Mouse (Mus musculus) heart, adult 9 months (tissue): ENCODE measurements around the gene Jagn1.

ENCODE experiments used
- DNase-seq, 2 experiments: peaks; one replicate each; pipeline ENCODE4 v3.0.0; 2022; ENCODE audit warnings: low spot score in 2 of 2

Gene Jagn1

DNA sequence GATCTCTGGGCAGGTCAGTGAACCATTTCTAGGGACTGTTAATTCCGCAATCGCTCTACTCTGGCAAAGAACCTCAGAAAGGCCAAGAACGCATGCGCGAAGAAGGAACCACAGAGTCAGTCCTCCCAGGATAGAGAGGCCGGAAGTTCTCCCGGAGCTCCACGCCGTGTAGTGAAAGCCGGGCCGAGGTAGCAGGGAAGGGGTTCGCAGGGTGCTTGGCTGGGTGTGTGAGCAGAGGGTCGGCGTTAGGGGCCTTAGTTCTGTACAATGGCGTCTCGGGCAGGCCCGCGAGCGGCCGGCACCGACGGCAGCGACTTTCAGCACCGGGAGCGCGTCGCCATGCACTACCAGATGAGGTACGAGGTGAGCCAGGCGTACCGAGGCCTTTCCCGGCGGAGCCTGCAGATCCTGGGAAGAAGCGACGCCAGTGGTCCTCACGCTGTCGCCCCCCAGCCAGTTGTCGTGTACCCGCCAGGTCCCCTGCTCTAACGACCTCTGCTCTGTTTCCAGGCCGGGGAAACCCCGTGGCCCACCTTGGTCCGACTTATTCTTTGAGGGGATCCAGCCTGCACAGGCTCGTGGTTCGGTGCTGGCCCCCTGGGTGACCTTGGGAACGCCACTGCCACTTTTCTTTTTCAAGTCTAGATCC, at the start of gene Jagn1:
Gene Jagn1, plus strand, starts transcription at position 128 of the 649 bp plus-strand sequence.
- DNase-seq, result peak; percentile 88 to 93

DNA sequence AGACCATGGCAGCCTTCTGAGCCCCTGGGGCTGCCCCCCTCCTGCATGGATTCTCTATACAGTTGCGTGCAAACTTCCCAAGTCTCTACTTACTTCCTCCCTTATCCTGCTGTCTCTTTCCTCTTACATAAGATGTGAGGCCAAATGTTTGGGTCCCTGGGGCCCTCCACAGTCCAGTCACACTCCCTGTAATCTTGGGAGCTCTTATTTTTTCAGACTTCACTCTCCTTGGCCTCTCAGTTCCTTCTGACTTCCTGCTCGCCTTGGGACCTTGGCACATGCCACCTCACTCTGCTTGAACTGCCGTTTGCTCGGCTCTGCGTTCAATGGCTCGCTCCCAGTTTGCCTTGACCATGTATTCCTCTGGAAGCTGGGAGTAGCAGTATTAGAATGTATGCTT, 48.4 kb upstream of the Jagn1 start:
- peak in 1 of 2 experiments; percentile 41 for DNase-seq

DNA sequence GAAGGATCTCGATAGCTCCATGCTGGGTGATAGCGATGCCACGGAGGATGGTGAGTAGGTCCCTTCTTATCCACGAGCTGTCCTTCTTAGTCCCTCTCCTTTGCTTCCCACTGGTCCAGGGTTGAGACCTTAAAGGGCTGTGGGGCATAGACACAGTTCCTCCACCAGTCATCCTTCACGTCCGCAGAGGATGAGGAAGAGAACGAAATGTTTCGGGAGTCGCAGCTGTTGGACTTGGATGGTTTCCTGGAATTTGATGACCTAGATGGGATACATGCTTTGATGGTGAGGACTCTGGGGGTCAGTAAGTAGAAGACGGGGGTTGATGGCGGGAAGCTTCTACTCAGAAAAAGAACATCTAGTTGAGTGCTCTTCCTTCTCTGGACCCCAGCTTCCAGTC, 47.6 kb upstream of the Jagn1 start:
- no peak for DNase-seq

DNA sequence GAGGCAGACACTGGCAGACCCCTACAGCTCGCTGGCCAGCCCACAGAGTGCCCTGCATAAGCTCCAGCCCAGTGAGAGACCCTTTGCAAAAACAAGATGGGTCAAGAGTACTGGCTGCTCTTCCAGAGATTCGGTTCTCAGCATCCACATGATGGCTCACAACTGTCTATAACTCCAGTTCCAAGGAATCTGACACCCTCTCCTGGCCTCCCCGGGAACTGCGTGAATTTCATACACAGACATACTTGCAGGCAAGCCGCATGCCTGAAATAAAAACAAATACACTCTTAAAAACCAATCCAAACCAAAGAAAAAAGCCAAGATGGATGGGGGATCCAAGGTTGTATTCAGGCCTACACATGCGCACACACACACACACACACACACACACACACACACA, 46.9 kb upstream of the Jagn1 start:
- DNase-seq, result no peak

DNA sequence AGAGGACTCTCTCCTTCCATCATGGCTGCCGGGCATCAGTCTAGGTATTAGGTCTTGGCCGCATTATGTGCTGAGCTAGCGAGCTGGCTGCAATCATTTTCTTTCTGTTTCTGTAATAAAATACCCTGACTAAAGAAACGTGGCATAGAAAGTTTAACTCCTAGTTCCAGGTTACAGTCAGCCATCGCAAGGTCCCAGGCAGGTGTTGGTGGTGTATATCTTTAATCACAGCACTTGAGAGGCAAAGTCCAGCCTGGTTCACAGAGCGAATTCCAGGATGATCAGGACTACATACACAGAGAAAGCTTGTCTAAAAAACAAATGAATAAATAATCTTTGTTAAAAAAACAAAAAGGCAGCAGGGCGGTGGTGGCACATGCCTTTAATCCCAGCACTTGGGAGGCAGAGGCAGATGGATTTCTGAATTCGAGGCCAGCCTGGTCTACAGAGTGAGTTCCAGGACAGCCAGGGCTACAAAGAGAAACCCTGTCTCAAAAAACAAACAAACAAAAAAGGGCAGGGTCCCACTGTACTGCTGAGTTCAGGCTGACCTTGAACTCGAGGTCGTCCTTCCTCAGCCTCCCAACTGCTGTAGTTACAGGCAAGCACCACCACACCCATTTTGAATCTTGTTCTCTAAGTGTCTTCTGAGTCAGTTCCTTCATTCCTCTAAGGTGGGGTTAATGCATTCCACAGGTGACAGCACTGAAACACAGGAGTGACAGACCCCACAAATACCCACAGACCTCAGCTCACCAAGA, 45.9 kb upstream of the Jagn1 start:
- DNase-seq, result no peak

DNA sequence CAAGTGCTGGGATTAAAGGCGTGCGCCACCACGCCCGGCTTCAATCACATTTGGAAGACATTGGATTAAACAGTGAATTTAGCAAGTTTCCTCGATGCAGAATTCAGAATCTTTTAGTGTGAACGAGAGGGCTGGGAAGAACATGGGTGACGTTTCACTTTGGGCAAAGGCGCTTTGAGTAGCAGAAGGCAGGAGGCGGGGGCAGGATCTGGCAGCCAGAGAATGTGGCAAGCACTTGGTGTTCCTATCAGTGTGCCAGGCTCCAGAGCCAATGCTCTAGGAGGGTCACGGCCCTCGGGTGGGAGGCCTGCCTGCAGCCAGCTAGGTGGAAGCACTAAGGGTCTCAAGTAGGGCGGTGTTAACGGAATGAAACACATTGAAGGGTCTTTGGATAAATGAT, 40.3 kb upstream of the Jagn1 start:
- no peak for DNase-seq

DNA sequence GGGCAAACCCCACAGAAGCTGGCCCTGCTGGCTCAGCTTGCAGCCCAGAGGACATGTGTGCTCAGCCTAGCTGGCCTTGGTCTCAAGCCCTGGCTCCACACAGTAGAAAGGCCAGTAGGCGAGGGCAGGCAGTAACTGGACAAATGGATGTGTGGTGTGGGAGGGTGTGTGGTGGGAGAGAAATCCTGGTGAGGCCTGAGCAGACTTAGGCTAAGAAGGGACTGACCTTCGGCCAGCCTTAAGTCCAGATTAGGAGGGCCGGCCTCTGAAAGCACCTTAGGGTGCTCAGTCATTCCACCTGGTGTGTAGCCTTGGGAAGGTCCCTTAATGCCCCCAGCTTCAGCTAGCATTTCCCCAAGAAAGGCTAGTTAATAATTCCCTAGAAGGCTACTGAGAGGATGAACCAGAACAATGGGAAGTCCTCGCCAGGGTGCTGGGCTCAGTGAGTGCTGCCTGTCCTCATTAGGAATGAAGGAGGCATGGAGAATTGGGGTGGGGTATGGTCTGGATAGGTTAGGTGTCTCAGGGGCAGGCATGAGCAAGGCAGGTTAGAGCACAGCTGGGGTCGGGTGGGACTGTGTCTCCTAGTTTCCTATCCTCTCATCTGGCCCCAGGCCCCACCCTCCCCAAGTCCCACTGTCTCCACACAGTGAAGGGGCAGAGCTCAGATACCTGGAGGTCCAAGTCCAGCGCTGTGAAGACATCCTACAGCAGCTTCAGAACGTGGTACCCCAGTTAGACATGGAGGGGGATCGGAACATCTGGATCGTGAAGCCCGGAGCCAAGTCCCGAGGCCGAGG, 37.5 kb upstream of the Jagn1 start:
- no peak for DNase-seq

DNA sequence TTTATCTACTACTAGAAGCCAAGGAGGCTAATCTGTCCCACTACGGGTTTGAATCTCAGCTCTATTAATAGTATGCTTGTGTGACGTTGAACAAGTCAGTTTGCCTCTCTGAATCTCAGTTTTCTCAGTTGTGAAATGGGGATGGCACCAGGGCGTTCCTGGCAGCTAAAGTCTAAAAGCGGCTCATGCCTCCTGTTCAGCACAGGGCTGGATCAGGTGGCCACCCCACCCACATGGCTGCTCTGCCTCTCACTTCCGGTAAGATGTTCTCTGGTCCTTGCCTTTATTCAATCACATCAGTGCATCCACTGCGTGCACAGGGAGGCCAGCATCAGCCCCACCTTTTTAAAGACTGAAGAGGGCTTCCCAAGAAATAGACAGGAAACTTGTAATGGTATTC, 36.9 kb upstream of the Jagn1 start:
- no peak for DNase-seq

DNA sequence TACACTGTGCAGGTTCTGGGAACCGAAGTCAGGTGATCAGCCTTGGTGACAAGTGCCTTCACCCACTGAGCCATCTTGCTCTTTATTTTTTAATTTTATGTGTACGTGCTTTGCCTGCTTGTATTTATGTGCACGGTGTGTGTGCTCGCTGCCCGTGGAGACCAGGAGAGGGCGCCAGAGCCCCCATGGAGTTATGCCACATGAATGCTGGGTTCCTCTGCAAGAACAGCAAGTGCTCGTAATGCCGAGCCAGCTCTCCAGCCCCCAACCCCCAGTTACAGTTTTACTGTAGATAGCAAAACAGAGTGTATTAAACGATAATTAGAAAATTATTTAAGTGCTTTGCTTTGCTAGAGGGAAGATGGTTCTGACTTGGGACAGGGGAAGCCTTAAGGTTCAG, 35.7 kb upstream of the Jagn1 start:
- DNase-seq, result no peak

DNA sequence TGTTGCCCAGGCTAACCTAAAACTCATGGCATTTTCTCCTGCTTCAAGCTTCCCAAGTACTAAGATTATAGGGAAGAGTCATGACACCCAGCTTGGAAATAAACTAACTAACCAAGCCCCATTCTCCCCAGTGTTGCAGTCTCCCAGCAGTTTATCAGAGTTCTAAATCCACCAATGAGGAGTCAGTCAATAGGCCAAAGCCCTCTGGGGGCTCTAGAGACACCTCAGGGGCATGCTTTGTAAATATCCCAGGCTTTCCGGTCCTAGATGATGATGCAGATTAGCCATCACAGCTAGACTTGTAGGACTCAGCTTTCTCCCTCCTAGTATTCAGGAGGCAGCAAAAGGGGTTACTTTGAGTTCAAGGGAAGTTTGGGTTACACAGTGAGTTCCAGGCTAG, 32.4 kb upstream of the Jagn1 start:
- DNase-seq, result no peak

DNA sequence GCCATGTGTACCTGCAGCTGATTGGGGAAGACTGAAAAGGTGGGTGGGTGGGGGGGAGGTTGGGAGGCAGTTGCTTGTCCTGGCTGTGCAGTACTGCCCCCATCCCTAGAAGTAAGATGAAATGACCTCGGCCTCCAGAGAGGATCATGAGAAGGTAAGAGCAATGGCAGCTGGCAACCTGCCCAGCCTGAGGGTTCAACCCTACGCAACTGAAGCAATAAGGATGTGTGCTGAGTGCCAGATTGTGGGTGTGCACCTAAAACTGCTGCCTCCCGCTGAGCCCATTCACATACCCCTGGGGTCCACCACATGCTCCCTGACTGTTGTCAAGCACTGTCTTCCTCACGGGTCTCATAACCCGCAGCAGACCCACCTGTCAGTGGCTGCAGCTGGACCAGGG, 26.0 kb upstream of the Jagn1 start:
- no peak for DNase-seq

DNA sequence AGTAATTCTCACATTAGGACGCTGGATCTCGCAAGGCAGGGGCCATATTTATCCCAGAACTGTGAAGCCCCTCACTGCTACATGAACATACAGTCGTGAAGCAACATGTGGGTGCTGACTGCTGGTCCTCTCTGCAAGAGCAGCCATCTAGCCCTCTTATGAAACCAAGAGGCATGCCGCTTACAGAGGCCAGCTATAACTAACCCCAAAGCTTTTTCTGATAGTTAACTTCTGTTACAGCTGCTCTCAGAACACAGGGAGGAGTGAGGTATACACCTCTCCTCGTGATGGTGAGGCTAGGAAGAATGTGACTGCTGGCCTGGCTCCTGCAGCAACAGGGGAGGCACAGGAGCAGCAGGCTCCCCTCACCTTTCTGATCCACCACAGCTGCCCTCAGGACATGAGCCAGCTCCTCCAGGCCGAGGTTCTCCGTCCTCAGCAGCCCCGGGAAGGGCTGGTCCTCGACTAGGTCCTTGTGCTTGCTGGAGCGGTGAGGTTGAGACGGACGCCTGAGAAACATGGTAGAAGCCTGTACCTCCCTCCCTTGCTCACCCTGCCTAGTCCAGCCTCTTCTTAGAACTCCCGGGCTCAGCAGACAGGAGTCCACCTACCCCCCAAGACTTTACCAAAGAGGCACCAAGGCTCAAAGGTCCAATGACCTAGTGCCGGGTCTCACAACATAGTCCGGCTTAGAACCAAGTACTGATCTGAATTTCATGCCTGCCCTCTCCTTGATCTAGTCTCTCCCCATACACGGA, 23.7 kb upstream of the Jagn1 start:
- no peak for DNase-seq

DNA sequence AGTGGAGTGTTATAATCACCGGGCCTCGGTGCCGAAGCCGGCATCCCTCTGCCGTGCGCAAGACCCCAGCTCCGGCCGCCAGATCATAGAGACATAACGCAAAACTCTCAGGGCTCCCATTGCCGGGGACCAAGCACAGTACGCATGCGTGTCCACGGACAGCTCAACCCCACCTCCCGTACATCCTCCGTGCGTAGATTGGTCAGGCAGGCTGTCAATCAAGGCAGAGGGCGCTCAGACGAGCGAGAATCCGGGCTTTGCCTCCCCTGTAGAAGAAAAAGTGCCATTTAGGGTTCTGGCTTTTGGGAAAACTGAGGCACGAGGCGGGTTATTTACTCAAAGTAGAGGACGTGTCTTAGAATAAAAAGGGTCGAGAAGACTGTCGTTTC, 23.2 kb upstream of the Jagn1 start, which contains the start of gene Rpusd3:
Gene Rpusd3, minus strand, starts transcription at position 142 of the 389 bp plus-strand sequence.
- DNase-seq, result peak; percentile 96 to 97

DNA sequence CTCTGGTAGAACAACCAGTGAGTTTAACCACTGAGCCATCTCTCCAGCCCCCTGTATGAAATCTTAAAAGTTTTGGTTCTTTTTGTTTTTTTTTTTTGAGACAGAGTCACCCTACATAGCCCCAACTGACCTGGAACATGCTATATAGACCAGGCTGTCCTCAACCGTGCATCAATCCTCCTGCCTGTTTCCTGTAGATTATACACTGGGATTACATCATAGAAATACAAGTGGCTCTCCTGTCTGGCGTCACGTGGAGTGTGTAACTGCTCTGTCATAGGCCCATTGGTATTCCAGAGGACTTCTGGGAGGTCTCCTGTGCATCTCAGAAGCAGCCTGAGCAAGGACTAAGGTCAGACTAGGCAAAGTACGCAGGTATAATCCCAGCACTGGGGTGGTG, 19.4 kb upstream of the Jagn1 start:
- DNase-seq, result no peak

DNA sequence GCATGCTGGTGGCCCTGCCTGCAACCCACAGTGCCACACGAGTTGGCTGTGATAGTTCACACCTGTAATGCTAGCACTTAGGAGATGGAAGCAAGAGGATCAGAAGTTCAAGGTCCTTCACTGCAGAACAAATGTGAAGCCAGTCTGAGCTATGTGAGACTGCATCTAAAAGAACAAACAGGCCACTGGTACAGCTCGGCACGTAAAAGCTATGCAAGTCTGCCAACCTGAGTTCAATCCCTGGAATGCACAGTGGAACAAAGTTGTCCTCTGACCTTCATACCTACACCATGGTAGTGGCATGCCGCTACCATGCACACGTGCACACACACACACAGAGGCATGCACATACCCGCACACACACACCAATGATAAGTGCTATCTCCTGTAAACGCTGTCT, 18.2 kb upstream of the Jagn1 start:
- DNase-seq, result no peak

DNA sequence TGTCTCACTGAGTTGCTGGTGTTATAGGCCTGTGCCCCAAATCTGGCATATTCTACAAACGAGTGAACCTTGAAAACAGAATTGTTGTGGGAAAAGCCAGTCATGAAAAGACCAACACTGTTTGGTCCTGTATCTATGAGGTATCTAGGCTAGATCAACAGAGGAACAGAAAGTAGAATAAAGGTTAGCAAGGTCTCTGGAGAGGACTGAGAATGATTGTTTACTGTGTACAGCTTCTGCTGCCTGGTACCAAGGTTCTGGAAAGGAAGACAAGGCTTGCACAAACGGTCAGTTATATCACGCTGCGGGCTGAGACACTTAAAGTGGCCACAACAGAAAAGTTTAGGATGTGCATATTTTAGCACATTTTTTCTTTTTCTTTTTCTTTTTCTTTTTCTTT, 15.7 kb upstream of the Jagn1 start:
- DNase-seq, result no peak

DNA sequence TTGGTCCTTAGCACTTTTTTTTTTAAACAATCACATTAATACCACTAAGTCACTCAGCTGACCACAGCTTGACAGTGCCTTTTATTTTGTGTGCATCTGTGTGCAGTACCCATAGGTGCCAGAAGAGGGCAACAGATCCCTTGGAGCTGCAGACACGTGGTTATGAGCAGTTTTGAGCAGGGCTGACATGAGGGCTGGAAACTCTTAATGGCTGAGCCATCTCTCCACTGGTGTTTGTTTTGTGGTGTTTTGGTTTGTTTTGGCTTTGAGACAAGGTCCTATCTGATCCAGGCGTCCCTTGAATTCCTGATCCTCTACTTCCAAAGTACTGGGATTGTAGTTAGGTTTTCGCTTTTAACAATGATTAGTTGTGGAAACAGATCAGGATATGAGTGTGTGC, 15.0 kb upstream of the Jagn1 start:
- no peak for DNase-seq

DNA sequence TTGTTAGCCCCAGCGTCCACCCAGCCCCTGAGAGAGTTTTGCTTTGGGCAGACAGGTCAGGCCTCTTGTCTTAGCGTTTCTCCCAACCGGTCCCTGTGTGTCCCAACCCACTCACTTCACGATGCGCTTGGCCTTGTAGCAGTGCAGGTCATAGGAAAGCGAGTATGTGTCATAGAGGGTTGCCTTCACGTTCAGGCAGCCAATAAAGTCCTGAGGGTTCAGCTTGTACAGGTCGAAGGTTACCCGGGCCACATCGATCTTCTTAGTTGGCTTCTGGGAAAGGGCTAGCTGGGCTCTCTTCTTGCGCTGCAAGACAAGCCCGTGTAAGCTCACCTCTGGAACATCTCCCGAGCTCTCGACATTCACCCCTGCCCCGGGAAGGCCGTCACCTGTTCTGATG, 14.4 kb upstream of the Jagn1 start:
- no peak for DNase-seq

DNA sequence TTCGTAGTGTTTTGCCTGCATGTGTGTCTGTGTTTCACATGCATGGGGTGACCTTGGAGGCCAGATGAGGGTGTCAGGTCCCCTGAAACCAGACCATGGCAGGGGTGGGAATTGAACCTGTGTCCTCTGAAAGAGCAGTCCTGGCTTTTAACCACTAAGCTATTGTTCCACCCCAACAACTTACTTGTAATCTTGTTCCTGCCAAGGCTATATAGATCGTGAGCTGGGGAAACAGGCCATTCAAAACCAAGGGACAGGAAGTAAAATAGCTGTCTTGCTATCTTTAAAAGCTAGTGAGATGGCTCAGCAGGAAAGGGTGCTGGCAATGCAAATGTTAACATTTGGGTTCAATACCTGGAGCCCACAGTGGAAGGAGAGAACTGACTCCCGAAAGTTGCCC, 12.4 kb upstream of the Jagn1 start:
- no peak for DNase-seq

DNA sequence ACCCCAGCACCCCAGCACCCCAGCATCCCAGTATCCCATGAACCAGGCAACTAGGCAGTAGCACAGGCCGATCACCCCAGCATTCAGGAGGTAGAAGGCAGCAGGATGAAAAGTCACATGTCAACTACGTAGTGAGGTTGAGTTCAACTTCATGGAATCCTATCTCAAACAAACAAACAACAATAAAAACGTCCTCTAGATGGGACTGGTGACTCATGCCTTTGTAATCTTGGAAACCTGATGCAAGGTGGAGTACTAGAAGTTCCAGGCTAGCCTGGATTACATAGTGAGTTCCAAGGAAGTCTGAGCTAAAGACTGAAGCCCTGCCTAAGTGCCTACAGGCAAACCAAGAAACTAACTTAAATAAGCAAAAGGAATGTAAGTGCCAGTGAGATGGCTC, 11.5 kb upstream of the Jagn1 start:
- no peak for DNase-seq

DNA sequence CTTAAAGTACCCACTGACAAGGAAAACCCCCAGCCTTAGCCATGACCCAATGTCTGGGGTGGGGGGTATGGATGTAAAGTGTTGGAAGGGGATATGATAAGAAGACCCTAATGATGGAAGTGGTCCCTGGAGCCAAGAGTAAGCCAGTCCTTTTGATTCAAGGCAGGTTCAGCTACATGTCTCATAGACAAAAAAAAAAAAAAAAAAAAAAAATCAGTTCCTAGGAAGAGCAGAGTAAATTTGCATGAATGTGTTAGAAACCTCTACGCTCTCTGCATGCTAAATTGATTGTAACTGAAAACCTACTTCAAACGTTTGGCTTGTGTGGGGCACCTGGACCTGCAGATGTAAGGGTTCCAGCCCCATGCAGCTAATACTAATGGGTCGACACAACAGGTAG, 10.6 kb upstream of the Jagn1 start:
- DNase-seq, result no peak

DNA sequence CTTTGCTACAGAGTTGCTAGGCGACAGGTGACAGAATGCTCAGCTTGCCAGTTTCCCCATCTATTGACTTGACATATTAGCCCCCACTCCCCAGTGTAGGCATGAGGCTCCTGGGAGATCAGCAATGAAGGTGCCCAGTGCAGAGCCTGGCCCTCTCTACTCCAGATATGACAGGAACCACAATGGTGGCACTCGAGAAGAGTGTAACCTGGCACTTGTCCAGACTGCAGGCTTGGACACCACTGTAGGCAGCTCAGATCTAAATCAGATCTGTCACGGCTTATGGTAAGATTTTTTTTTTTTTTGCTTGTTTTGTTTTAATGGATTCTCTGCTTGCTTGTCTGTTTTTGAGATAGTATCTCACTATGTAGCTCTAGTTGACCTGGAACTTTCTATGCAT, 8.7 kb upstream of the Jagn1 start:
- no peak for DNase-seq
